Mouse (Mus musculus) cerebellum, postnatal 4 days (tissue): Measurements from ENCODE around the gene Fgfr2.
"Not testable (repeated sequence)": the region's sequence is repeated elsewhere in the genome, so short reads cannot be mapped to it uniquely, and the experiment has no call there.

ENCODE experiments used
- DNase-seq, 2 experiments: peaks; one replicate each; pipeline ENCODE4 v3.0.0; 2022; ENCODE audit warnings: low spot score in 2 of 2, mixed read lengths in 1 of 2

Fgfr2 gene

GRCm38 (mm10) chr7:130170144-130170543 is 2953.0 kb downstream of the Fgfr2 start:
- DNase-seq = no peak

- DNase-seq = no peak
These were observed 2954.9 kb downstream of the Fgfr2 start for GRCm38 (mm10) chr7:130168296-130168695.

DNA sequence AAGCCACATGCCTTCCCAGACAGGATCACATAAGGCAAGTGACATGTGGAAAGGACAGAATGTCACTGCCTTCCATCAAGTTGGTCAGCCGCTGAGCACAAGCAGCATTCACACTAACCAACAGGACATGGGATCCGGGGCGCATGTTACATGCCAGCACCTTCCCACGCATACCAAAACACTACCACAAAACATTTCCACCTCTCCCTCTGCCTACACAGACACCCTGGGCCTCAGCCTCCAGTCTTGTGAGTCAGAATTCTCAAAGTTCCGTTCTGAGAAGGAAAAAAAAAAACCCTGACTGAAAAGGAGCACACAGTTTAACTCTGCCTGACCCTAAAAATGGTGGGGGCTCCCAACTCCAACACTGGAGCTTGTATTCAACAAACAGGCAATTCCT is 2955.9 kb downstream of the Fgfr2 start:
- DNase-seq = no peak

DNA sequence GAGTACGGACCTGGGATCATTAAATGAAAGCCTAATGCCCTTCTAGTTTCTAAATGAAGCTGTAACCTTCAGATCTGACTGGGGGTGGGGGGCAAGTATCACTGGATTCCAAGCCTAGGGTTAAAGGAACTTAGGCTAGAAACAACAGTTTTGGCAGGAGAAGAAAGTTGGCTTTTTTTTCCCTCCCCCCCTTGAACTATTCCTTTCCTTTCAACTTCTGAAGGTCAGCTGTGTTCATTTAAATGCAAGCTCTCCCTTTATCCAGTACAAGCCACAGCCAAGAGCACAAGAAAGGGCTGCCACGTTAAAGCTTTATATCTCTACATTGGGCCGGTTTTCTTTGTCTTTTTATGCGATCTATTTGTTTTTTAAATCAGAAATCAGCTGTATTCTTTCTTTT is 2957.0 kb downstream of the Fgfr2 start:
- no peak for DNase-seq

- no peak for DNase-seq
These were observed 2957.7 kb downstream of the Fgfr2 start for GRCm38 (mm10) chr7:130165408-130165807.

GRCm38 (mm10) chr7:130162718-130163117 is 2960.4 kb downstream of the Fgfr2 start:
- no peak for DNase-seq

- no peak for DNase-seq
These were observed 2961.6 kb downstream of the Fgfr2 start for GRCm38 (mm10) chr7:130161581-130161980.

DNA sequence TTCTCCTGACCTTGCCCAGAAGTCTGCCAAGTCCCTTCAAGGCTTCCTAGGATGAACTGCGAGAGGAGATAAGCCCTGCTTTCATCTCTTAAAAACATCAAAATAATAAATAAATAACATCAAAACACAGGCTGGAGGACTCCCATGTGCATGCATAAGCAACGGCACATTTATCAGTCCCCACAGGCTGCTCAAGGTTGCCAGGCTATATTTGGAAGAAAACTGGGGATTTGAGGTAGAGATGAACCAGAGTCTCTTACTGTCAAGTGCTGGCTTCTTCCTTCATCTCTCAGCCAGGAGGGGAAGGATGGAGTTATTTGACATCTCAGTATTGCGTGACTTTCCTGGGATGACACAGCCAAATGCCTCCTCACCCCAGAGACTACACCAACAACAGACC is 2964.3 kb downstream of the Fgfr2 start:
- no peak for DNase-seq

DNA sequence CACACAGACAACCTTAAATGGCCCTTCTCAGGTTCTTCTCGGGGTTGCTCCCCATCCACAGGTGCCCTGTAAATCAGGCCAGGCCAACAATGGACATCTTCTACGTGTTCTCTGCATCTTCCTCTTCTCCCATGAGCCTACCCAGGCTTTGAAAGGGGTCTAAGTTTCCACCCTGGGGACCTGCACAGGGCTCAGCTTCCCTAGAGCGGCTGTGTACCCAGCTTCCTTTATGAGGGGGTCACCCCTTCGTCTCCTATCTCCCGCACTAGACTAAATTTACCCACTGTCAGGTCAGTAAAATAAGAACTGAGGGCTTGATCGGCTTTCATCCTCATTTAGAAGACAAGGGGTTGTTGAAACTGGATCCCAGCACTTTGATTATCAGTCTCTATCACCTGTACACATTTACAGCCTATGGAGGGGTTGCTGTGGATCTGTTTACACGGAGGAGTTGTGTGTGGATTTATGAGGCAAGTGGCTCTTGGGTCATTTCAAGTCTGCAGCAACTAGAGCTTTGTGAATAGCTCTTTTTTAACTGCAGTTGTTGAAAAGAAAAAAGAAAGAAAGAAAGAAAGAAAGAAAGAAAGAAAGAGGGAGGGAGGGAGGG is 2969.7 kb downstream of the Fgfr2 start:
- DNase-seq = no peak

DNA sequence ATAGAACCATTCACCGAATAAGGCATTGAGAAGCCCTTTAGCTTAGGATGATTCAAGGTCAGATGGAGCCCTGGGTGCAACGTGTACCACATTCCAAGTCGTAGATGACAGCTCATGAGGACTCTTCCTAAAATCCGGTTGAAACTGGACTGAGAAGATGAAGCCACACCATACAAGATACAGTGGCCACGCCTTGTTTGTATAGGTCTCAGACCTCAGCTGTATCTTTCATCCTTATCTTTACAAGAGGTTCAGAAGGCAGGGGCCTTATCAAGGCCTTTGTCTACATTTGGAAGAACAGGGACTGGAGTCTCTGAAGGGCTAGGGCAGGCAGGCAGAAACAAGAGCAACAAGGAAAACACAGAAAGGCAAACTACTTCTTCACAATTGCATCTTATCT is 2974.2 kb downstream of the Fgfr2 start:
- no peak for DNase-seq

- DNase-seq = no peak
These were observed 2975.9 kb downstream of the Fgfr2 start for GRCm38 (mm10) chr7:130147230-130147629.

- DNase-seq = no peak
These were observed 2977.9 kb downstream of the Fgfr2 start for GRCm38 (mm10) chr7:130145211-130145610.

DNA sequence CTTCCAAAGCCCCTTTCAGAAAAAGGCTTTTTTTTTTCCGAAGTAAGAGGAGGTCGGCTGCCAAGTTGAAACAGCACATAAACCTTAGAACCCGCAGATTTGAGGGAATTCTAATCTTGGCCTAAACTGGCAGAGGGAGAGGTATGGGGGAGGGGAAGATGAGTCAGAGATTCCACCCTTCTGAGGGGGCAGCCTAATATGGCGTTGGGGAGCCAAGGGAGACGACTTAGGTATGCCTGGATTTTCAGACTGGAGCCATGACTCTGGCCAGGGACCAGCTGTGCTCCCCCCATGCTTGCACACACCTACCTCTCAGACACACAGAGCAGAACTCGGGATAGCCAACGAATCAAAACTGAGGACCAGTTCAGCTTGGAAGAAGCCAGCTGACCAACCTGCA is 2979.8 kb downstream of the Fgfr2 start:
- DNase-seq = no peak

DNA sequence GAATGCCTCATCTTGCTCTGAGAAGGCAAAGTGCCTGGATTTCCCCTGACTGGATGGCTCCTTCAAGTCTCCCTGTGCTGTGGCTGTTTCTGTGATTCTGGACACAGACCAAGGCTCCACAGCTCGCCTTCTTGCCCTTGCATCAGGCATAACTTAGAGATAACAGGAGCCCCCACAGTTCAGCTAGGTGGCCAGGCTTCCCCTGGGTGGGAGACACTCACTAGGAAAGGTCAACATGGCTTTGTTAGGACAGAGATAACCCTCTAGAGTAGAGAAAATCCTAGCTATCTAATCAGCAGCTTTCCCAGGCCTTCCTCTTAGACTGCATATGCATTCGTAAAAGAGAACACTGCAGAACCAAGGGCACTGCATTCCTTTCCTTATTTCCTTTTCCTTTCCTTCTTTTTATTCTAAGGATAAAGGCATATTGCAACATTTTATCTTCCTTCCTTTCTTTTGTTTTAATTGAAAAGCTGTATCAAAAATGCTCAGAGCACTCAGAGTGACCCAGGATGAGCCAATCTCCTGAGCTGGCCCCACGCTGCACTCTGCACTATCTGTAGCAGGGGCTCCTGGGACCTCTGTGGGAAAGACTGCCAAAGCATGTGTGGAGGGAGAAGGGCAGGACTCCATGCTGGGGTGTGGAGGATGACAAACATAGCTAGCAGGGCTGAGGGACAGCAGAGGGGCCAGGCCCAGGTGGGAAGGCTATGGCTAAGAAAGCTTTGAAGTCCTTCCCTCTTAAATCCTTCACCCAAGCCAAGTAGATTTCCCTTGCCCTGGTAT is 2981.9 kb downstream of the Fgfr2 start:
- no peak for DNase-seq

DNA sequence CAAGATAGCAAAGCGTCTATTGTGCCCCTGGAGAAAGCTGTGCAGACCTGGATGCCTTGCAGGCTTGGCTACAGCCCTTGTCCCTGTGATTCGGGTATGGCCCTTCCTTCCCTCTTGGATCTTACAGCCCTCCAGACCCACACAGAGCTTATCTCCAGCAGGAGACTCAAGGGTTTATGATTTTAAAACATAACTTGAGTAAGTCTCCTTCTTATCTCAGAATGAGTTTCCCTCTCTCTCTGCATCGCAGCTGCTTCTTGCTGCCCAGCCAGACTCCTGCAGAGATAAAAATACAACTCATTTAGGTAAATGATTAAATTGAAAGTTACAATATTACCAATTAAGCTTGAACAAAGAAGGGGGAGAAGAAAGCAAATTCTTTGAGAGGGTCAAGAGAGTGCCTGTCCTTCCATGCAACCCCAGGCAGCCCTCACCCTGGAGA is 2988.2 kb downstream of the Fgfr2 start:
- no peak for DNase-seq

- DNase-seq = not testable (repeated sequence)
These were observed 2988.7 kb downstream of the Fgfr2 start for GRCm38 (mm10) chr7:130134428-130134827.

DNA sequence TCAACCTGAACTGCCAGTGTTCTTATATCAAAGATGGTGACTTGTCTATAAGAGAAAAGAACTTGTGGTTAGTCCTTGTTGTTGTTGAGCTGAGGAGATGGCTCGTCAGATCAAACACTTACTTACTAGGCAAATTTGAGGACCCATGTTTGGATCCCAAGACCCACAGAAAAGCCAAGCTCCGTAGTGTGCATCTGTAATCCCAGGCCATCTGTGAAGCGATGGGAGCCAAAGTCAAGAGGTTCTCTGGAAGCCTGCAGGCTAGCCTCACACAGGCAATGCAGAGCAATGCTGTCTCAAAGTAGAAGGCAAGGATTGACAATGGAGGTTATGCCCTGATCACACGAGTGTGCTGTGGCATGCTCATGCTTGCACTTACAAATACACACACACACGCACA is 2992.9 kb downstream of the Fgfr2 start:
- DNase-seq = peak in 1 of 2 experiments; percentile 15

DNA sequence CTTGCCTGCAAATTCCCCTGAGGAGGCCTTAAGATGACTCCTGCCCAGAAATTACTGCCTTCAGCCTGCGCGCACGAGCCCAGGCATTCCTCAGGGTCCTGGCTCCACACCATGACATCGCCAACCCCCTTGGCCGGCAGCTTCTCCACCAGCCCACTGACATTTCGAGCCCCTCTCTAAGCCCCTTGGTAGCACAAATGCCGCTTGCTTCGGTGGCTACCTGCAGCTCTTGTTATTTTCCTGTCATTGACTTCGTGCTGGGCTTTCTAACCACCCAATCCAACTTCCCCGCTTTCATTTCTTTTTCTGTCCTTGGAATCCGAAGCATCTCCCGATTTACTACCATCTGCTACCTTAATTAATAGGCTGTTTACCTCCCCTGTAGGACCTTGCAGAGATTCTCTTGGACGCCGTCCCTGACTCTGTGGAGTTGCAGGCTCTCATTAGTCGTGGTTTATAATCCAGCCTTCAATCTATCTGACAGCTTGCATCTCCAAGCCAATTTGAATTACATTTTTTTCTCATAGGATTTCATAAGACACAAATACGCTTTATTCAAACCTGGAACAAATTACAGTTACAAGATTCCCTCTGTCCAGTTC is 2993.7 kb downstream of the Fgfr2 start:
- peak in 1 of 2 experiments; percentile 22 for DNase-seq

GRCm38 (mm10) chr7:130121507-130121906 is 3001.6 kb downstream of the Fgfr2 start:
- DNase-seq = no peak

DNA sequence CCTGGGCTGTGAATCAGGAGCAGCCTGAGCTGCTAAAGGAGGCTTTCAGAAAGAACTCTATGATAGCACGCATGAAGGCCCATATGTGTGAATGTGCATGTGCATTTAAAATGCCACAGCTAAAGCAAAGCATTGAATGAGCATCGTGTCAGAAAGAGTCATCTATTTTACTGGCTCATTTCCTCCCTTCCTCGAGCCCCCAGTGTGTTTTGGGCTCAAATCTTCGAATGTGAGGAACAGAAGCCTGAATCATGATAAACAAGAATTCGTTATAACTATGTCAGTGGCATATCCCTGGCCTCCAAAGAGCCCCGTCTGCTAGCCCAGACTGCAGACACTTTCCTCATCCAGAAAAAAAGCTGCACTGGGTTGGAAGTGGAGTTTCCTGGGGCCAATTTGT is 3003.7 kb downstream of the Fgfr2 start:
- no peak for DNase-seq

DNA sequence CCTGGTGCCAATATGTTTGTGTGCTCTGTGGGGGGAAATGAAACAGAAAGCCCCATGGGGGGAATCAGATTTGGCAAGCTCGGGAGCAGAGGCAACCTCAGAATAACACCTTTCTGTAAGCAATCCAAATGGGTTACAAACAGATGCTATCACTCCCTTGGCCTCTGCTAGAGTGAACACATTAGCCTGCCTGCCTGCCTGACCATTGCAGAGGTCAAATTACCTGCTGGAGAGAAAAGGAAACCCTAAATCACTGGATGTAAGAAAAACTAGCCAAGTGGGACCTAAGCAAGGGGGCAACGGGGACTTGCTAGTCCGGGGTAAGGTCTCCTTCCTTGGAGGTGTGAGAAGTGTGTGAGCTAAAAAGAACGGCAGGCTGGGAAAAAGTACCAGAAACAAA is 3004.4 kb downstream of the Fgfr2 start:
- no peak for DNase-seq

DNA sequence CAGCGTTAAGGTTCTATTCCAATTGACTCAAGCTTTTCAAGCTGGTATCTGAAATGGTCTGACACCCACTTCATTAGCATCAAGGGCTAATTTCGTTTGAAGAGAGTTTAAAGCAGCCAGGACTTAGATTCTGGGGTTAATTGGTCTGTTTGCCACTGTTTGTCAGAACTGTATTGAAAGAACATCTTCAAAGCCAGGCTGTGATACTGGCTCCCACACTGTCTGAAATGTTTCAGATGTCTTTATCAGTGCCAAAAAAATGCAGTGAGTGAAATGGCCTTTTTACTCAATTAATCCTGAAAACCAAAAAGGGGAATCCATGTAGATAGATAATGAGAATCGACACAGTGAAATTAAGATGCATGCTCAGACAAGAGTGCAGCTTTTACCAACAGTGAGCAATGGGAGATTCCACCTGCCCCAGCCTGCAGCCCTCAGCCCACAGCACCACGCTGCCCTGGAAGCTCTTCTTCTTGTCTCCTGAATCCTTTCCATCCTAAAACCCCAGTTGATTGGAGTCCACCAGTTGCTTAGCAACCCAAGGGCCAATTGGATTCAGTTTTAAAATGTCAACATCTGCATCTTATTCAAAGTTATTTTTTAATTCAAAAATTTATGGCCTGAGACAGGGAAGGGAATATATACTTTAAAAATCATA is 3005.6 kb downstream of the Fgfr2 start:
- no peak for DNase-seq
